Mouse (Mus musculus) gonadal fat pad, adult 2 months (tissue): ENCODE data around the gene Cisd1. TPM values are rescaled to one million over a fixed set of nuclear protein-coding genes. Genes with fewer than 3 reads are reported as not detected.
"Not testable (repeated sequence)": the region's sequence is repeated elsewhere in the genome, so short reads cannot be mapped to it uniquely, and the experiment has no call there.

Experiments
- DNase-seq: peaks from one replicate; pipeline ENCODE4 v3.0.0-alpha.2; 2012; ENCODE audit warnings: low read depth
- polyA plus RNA-seq: library from polyadenylated mRNA; depleted of rRNA; stranded (reverse); fragments of >200 nt; gene quantifications from 2 replicates; pipeline ENCODE4 v1.2.3, GENCODE M21; 2012; rRNA removed

The Cisd1 gene
- polyA plus RNA-seq, result 62.2 and 76.4 TPM in 2 replicates

DNA sequence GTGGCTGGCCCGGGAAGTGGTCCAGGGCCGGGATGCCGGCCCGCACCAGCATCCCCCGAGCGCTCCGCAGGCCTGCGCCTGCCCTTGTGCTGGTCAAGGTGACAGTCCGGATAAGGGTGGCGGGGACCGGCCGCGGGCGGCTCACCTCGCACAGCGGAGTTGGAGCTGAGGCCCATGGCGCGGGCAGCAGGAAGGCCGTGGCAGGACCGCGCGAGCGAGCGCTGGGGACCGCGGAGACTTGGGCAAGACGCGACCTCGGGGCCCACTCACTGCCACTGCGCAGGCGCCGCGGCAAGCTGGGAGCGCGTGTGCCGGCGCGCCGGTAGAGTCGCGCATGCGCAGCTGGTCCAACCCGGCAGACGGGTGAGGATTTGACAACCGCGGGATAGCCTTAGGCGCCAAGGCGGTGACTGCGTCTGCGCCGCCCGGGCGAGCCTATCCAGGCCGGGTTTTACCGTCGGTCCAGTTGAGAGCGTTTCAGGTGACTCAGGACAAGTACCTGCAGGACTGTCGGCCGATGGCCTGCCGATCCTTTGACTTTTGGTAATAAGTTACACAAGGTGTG lies at the start of gene Cisd1:
TSS of gene Cisd1 (minus strand) at position 376 of the 565 bp plus-strand sequence.
- no peak for DNase-seq

DNA sequence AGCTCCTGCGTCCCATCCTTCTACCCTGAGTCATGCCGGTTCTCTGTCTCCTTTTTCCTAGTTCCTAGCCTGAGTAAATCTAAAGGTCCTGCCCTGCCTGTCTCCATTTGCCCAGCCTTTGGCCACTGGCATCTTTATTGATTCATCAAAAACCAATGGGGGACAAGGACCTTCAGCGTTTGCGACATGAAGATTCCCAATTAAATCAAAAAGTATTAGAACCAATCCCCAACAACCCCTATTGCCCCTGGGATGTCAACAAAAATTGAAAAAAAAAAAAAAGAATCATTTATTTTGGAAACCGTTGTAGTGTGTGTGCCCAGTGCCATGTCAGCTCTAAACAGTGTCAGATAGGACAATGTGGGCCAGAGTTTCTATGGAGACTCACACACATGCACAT lies 44.6 kb upstream of the Cisd1 start:
- no peak for DNase-seq

DNA sequence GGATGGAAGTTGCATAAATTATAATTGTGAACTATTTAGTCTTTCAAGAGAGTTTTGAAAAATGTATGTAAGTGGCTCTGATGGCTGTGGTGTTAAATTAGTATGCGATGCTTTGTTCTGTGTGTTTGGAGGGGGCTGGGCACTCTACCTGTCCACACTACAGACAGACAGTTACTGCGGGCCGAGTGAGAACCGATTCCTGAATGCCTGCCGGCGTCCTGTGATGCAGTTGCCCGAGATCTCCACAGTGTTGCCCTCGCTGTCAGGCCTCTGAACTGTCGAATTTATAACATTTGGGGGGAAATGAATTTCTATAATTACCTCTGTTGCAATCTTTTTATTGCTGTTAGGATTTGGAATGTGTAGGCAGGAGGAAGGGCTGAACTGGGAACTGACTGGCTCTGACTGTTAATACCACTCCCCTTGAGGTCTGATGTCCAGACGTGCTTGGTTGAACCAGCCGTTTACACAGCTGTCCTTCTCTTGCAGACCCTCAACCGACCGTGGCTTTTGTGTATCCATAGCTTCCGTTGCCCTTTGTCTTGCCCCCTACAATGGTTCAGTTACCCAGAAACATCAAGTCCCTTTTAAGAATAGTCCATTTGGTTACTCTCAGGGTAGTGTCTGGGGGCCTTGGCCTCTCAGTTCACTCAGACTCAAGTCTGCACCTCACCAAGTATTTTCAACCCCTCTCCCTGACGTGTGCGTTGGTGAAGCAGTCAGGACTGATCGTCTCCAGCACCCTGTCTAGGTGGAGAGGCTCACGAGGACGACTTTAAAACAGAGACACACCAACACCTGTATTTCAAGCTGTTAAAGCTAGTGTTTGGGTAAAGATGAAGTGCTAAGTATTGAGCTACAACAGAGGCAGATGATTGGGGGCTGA lies 39.6 kb upstream of the Cisd1 start:
- DNase-seq, result no peak

DNA sequence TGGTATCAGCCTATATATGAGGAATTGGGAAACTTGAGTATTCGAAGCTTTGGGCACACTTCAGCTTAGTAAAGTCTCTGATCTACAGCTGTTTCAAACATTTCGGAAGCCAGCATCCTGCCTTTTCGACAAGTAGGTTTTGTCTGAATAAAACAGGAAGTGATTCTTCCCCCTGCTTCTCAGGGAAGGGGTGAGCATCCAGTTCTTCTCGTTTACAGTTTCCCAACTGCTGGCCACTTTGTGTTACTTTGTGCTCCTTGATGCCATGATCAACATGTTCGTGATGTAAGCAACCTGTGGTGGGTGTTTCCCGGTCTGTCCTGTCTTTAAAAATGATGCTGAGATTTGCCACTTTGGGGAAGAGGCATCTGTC lies 38.8 kb upstream of the Cisd1 start:
- not testable (repeated sequence) for DNase-seq

- DNase-seq, result no peak
Measured at GRCm38 (mm10) chr10:71382858-71383551, 38.3 kb upstream of the Cisd1 start.

DNA sequence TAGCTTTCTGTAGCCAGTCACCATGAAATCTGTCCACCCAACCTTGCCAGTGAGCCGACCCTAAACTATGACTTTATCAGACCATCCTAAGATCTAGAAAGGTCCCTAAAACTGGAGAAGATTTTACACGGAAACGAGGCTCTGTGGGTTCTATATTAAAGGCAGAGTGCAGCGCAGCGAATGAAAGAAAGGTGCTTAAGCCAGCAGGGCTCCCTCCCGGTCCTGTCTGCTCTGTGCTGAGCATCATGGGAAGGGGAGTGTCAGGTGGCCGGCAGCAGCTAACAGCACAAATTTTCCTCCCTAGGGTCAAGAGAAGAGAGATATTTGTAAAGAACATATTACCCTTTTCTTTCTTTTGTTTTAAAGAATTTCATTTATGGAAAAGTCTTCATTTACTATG lies 37.4 kb upstream of the Cisd1 start:
- DNase-seq, result no peak

- DNase-seq, result no peak
Measured at GRCm38 (mm10) chr10:71381471-71382033, 36.8 kb upstream of the Cisd1 start.

GRCm38 (mm10) chr10:71380406-71380805 lies 35.7 kb upstream of the Cisd1 start:
- no peak for DNase-seq

DNA sequence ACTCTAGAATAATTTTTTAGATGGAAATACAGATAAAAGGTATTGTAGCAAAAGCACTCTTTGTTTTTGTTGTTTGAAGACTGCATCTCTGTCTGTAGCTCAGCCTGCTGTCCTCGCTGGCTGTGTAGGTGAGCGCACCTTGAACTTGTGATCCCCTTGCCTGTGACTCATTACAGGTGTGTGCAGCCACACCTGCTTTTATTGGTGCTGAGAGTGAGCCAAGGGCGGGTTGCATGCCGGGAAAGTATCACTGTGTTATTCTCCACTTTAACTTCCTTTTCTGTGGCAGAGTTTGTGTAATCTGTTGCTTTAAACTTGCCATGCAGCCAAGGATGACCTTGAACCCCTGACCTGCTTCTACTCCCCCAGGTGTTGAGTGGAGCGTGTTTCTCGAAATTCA lies 31.3 kb upstream of the Cisd1 start:
- DNase-seq, result no peak

DNA sequence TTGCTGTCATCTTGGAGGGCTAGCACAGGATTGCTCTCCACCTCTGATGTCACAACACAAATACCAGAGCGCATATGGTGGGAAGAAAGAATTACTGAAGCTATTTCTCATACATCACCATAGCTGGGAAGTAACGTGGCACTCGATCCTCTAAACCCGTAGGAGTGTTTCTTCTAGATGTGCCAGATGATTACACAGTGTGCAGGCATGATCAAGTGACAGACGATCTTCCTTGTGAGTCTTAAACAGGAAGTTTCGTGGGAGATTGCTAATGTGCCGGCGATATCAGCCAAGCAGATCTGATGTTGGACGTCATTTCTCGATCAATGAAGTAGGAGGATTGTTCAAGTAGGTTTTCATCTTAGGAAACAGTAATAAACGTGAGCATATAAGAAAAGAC lies 29.0 kb upstream of the Cisd1 start:
- DNase-seq, result no peak

DNA sequence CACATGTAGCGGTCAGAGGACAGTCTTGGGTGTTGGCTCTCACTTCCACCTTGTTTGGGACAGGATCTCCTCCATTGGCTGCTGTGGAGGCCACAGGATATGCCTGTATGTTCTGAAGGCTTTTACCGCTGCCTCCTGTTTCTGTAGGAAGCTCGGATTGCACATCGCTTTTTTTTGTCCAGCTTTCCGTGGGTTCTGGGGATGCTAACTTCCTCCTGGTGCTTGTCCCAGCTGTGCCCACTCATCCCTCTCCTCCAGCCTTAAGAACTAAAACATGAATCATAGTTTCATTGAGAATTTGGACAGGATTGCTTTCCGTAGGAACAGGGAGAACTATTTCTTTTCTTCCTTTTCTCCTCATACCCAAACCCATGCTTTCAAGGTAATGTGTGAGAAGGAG lies 27.1 kb upstream of the Cisd1 start:
- no peak for DNase-seq

DNA sequence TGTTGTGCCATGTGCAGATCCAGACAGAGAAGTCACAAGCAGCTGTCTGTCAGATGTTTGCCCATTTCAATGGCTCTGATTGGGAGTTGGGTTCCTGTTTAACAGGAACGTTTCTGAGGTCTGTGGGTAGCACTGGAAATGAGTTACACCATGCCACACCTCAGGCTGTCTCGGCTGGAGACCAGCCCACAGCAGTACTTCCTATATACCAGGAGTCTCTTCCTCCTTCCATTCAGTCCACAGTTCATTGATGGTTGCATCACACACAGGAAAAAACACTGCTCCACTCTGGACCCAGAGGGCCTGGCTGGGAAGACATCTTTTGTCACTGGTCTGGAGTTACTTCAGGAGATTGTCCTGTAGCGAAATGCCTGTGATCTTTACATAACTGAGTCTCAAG lies 24.7 kb upstream of the Cisd1 start:
- peak; percentile 93 for DNase-seq

DNA sequence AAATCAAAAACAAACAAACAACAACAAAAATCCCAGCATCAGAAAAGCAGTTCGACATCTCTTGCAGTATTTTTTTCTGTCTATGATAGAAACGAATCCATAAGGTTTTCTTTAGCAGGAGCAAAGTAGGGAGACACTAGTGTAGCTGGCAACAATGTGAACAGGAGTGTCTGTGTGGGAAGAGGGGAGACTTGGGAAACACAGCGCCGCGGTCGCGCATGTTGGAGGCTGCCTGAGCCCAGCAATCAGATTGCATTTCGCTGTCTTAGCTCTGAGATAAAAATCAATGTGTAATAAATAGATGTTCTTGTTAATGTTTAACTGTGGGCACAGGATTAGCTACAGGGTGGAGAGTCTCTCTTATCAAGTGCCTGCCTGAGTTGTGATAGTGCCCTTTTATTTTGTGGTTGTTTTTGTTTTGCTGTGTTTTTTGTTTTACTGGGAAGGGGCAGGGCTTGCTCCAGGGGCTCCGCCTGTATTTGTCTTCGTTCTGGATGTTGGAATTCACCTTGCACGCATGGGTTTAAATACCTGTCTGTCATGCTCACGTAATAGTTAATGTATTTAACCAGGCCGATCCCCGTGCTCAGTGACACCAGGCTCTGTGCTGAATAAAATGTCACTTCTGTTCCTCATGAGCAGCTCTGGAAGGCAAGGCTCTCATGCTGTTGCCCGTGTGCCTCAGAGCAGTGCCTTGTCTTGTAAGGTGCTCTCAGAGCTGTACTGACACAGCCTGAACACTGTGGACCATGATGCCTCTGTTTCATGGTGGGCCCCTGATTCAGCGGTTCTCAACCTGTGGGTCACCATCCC lies 23.6 kb upstream of the Cisd1 start:
- no peak for DNase-seq

DNA sequence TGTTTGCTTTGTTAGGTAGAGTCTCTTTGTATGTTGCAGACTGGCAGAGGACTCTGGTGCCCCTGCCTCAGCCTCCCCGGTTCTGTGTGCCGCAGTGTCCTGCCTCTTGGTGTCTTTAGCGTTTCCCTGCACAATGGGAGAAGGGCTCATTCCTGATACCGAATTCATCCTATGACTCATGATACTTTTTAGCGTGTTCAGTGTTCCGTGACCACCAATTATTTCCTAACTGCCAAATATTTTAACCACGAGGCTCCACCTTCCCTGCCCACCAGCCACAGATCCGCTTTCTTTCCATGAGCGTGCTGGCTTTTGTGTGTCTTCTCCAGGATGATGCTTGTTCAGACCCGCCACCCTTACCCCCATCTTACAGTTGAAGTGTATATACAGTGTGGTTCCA lies 19.1 kb upstream of the Cisd1 start:
- no peak for DNase-seq

DNA sequence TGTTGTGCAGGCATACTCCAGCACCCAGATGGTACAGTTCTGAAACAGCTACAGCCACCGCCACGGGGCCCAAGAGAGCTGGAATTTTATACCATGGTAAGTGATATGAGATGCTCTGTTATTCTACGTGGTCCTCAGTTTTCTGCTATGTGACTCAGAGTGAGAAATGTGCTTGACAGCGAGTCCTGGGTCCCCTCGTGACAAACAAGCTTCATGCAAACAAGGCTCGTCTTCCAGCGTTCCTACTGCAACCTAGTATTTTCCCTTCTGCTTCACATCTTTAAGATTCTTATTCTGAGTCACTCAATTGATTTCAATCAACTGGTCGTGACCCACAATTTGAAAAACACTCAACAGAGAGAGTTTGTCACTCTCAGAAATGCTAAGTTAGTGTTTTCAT lies 18.7 kb upstream of the Cisd1 start:
- no peak for DNase-seq

- no peak for DNase-seq
Measured at GRCm38 (mm10) chr10:71361836-71362562, 17.2 kb upstream of the Cisd1 start.

- no peak for DNase-seq
Measured at GRCm38 (mm10) chr10:71361044-71361443, 16.3 kb upstream of the Cisd1 start.

GRCm38 (mm10) chr10:71354947-71355346 lies 10.2 kb upstream of the Cisd1 start:
- no peak for DNase-seq

DNA sequence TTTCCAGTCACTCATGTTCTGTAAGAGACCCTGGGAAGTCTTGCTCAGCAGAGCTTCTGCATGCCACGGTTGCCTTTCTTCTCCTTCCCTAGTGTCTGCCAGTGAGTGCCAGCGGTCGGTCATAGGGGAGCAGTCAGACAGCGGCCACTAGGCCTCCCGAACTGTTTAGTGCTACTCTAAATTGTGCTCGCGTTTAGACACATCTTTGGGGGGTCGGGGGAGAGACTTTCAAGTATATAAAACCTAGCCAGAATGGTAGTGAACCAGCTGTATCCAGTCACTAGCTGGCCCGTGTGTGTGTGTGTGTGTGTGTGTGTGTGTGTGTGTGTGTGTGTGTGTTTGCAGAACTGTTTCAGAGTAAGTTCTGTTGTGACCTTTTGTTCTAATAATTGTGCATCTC lies 9.1 kb upstream of the Cisd1 start:
- DNase-seq, result no peak

DNA sequence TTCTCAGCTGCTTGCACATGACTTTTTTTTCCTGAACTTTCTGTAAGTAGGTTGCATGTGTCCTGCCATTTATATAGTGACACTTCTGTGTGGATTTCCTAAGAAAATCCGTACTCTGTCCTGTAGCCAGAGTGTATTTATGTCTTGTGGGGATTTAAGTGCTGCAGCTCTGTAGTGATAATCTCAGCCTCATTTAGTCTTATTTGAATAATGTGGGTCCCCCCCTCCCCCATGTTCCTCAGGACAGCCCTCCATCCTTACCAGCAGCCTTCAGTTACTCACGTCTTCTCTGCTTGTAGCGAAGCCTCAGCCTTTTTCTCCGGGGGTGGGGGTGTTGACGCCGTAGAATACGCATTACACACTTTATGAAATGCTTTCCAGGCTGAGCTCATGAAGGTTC lies 6.5 kb upstream of the Cisd1 start:
- no peak for DNase-seq

DNA sequence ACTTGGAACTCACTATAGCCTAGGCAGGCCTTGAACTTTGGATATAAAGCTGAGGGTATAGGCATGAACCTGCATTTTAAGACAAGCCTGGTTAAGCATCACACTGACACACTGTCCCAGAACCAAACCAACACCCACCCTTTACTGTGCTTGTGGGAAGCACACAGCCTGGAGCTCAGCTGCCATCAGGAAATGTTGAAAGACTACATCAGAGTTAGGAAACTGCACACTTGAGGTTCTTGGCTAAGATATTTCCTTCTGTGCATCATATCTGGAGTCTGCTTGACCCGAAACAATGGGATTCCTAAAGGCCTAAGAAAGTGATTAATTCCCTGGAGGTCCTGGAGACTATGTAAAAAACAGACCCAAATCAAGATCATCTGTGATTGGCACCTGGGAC lies 4.5 kb upstream of the Cisd1 start:
- DNase-seq, result no peak
